Mouse (Mus musculus): ENCODE results near the gene Pth1r. TPM values are rescaled to one million over a fixed set of nuclear protein-coding genes. Genes with fewer than 3 reads are reported as not detected.

Pth1r gene
- polyA plus RNA-seq, 1 experiment from 2014 or later, result 97.8 TPM

DNA sequence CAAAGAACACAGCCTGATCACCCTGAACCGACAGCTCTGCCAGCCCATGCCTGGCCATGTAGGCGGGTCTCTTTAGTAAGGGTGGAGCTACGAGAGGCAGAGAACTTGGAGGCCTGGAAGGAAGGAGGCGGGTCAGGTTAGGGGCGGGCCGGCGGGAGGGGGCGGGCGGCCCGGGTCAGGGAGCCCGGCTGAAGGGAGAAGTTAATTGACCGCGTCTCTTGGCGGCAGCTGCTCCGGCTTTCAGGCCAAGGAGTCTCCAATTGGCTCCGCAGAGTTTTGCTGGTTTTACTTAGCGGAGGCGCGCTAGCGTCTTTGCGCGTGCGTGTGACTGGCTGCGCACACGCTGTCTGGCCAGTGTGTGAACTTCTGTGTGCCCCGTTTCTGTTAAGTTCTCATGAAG, 14.3 kb downstream of the Pth1r start:
- H3K4me1 ChIP-seq (ENCODE audit: insufficient read depth), result peaks cover 6% of the 10 kb centered on the region; the same call in 1 of the 2 replicates
- peak; percentile 93 for ATAC-seq (ENCODE audit: insufficient read depth)
- WGBS, result 0% methylated on average over 26 of the region's 26 CpGs

DNA sequence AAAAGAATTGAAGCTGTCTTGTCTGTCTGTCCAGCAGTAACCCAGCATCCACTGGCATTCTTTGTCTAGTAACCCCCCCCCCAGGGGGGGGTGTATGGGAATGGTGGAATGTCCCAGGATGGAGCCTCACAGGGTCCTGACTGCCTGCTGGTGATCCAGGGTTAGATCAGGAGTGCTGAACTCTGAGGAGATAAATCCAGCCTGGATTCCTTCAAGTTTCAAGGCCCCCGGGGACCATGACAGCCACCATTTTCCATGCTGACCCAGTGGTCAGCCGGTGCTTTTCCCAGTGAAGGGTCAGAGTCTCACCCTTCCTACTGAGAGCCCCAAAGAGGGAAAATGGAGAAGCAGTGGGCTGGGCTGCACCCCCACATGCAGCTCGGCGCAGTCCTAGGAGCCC, 15.1 kb downstream of the Pth1r start:
- Histone ChIP-seq H3K9me3 (ENCODE audit: low read depth, low read length) (no peaks in the 10 kb centered on the region), H3K27ac (ENCODE audit: low read depth) (no peak overlapping the region; the same call in 1 of the 2 replicates), H3K4me1 (ENCODE audit: insufficient read depth) (peaks cover 6% of the 10 kb centered on the region; the same call in 1 of the 2 replicates), H3K36me3 (ENCODE audit: insufficient read depth) (peaks cover 47% of the 10 kb centered on the region), H3K9ac (no peak overlapping the region), H3K4me2 (peak overlapping the region; percentile 59; the same call in 1 of the 2 replicates), H3K27me3 (ENCODE audit: insufficient read depth, low read length) (peaks cover 5% of the 10 kb centered on the region; the same call in 1 of the 2 replicates), H3K4me3 (ENCODE audit: low read depth, low read length) (no peak overlapping the region)
- WGBS, result 42% methylated on average over 4 of the region's 4 CpGs
- no peak for ATAC-seq (ENCODE audit: insufficient read depth)
- no peak for DNase-seq
- no peak for TF ChIP-seq CTCF (IDR thresholded peaks at IDR 0.05; ENCODE audit: low read depth)

More for the DNA sequence above, 14.3 kb downstream of the Pth1r start:
- Histone ChIP-seq H3K9ac (peak overlapping the region; percentile 42), H3K36me3 (ENCODE audit: insufficient read depth) (peaks cover 46% of the 10 kb centered on the region), H3K4me3 (ENCODE audit: low read depth, low read length) (peak overlapping the region; percentile 29), H3K27me3 (ENCODE audit: insufficient read depth, low read length) (peaks cover 3% of the 10 kb centered on the region; the same call in 1 of the 2 replicates), H3K27ac (ENCODE audit: low read depth) (peak overlapping the region; percentile 39; the same call in 1 of the 2 replicates), H3K4me2 (peak overlapping the region; percentile 59), H3K9me3 (ENCODE audit: low read depth, low read length) (no peaks in the 10 kb centered on the region)
- peak; percentile 95 for DNase-seq
- no peak for TF ChIP-seq CTCF (IDR thresholded peaks at IDR 0.05; ENCODE audit: low read depth)

GRCm38 (mm10) chr9:110729841-110730240, 17.1 kb downstream of the Pth1r start:
- TF ChIP-seq CTCF (IDR thresholded peaks at IDR 0.05; ENCODE audit: low read depth), result peak; percentile 69
- ATAC-seq (ENCODE audit: insufficient read depth) (no peak), DNase-seq (peak; percentile 66)
- 18% methylated on average over 8 of the region's 8 CpGs for WGBS
- H3K27me3 ChIP-seq (ENCODE audit: insufficient read depth, low read length), result peaks cover 5% of the 10 kb centered on the region; the same call in 1 of the 2 replicates
- H3K27ac ChIP-seq (ENCODE audit: low read depth), result no peak overlapping the region
- no peaks in the 10 kb centered on the region for H3K9me3 ChIP-seq (ENCODE audit: low read depth, low read length)
- no peak overlapping the region for H3K9ac ChIP-seq
- H3K4me1 ChIP-seq (ENCODE audit: insufficient read depth), result peaks cover 6% of the 10 kb centered on the region; the same call in 1 of the 2 replicates
- H3K4me2 ChIP-seq, result no peak overlapping the region
- H3K4me3 ChIP-seq (ENCODE audit: low read depth, low read length), result no peak overlapping the region
- peaks cover 56% of the 10 kb centered on the region for H3K36me3 ChIP-seq (ENCODE audit: insufficient read depth)

DNA sequence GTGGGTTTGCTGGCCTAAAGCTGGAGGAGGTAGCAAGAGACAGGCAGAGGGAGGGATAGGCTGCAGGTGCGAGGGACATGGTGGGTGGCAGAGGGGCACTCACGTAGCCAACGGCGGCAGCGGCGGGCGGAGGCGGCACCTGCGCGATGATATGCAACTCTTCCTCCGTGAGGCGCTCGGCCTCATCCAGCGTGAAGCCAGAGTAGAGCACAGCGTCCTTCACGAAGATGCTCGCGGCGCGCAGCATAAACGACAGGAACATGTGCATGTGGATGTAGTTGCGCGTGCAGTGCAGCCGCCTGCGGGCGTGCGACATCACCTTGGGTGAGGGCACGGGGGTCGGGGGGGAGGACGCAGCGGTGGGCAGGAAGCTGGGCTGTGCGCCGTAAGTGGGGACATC, 20.1 kb downstream of the Pth1r start:
- Histone ChIP-seq H3K27ac (ENCODE audit: low read depth) (no peak overlapping the region), H3K36me3 (ENCODE audit: insufficient read depth) (peaks cover 75% of the 10 kb centered on the region), H3K9ac (no peak overlapping the region), H3K9me3 (ENCODE audit: low read depth, low read length) (no peaks in the 10 kb centered on the region), H3K4me3 (ENCODE audit: low read depth, low read length) (0 out of 2 replicates have a peak overlapping the region, but pooled peaks have one; percentile 9), H3K27me3 (ENCODE audit: insufficient read depth, low read length) (peaks cover 5% of the 10 kb centered on the region; the same call in 1 of the 2 replicates), H3K4me1 (ENCODE audit: insufficient read depth) (no peaks in the 10 kb centered on the region; the same call in 1 of the 2 replicates), H3K4me2 (peak overlapping the region; percentile 36)
- TF ChIP-seq CTCF (IDR thresholded peaks at IDR 0.05; ENCODE audit: low read depth), result no peak
- no peak for ATAC-seq (ENCODE audit: insufficient read depth)
- WGBS, result 41% methylated on average over 33 of the region's 33 CpGs
- DNase-seq, result no peak

GRCm38 (mm10) chr9:110725721-110726135, 21.2 kb downstream of the Pth1r start:
- H3K27ac ChIP-seq (ENCODE audit: low read depth), result no peak overlapping the region
- WGBS, result 33% methylated on average over 9 of the region's 9 CpGs
- TF ChIP-seq CTCF (IDR thresholded peaks at IDR 0.05; ENCODE audit: low read depth), result no peak
- H3K27me3 ChIP-seq (ENCODE audit: insufficient read depth, low read length), result peaks cover 5% of the 10 kb centered on the region; the same call in 1 of the 2 replicates
- no peak overlapping the region for H3K4me2 ChIP-seq
- no peaks in the 10 kb centered on the region for H3K9me3 ChIP-seq (ENCODE audit: low read depth, low read length)
- H3K4me3 ChIP-seq (ENCODE audit: low read depth, low read length), result no peak overlapping the region
- H3K4me1 ChIP-seq (ENCODE audit: insufficient read depth), result no peaks in the 10 kb centered on the region
- DNase-seq (no peak), ATAC-seq (ENCODE audit: insufficient read depth) (no peak)
- H3K9ac ChIP-seq, result no peak overlapping the region
- peaks cover 81% of the 10 kb centered on the region for H3K36me3 ChIP-seq (ENCODE audit: insufficient read depth)

GRCm38 (mm10) chr9:110722060-110722459, 24.9 kb downstream of the Pth1r start:
- WGBS, result 89% methylated on average over 10 of the region's 10 CpGs
- Histone ChIP-seq H3K9me3 (ENCODE audit: low read depth, low read length) (no peaks in the 10 kb centered on the region), H3K4me1 (ENCODE audit: insufficient read depth) (no peaks in the 10 kb centered on the region), H3K4me2 (no peak overlapping the region), H3K27ac (ENCODE audit: low read depth) (no peak overlapping the region), H3K4me3 (ENCODE audit: low read depth, low read length) (no peak overlapping the region), H3K27me3 (ENCODE audit: insufficient read depth, low read length) (no peaks in the 10 kb centered on the region), H3K9ac (no peak overlapping the region), H3K36me3 (ENCODE audit: insufficient read depth) (peaks cover 52% of the 10 kb centered on the region)
- DNase-seq (no peak), ATAC-seq (ENCODE audit: insufficient read depth) (no peak)
- TF ChIP-seq CTCF (IDR thresholded peaks at IDR 0.05; ENCODE audit: low read depth), result no peak

DNA sequence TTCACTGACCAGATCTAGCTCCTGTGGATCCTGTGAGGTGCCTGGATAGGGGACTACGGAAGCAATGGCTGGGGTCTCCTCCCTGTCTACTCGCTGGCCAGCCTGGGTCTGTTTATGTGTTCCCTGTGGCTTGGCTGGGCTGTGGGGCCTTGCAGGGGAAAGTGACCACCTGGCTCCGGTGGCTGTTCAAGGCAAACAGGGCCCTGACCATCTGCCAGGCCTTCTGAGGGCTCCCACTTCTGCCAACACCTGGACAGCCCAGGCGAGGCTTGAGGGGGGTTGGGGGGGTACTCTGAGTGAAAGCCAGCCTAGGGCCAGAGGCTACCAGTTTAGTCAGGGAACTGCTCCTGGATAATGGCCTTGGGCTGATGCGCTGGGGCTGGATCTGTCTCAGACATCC, 27.0 kb downstream of the Pth1r start:
- no peak overlapping the region for H3K4me2 ChIP-seq
- DNase-seq (peak; percentile 34), ATAC-seq (ENCODE audit: insufficient read depth) (peak; percentile 6; the same call in 1 of the 2 replicates)
- no peaks in the 10 kb centered on the region for H3K27me3 ChIP-seq (ENCODE audit: insufficient read depth, low read length)
- no peak for TF ChIP-seq CTCF (IDR thresholded peaks at IDR 0.05; ENCODE audit: low read depth)
- no peaks in the 10 kb centered on the region for H3K4me1 ChIP-seq (ENCODE audit: insufficient read depth)
- 39% methylated on average over 5 of the region's 5 CpGs for WGBS
- no peaks in the 10 kb centered on the region for H3K9me3 ChIP-seq (ENCODE audit: low read depth, low read length)
- H3K27ac ChIP-seq (ENCODE audit: low read depth), result no peak overlapping the region
- peaks cover 37% of the 10 kb centered on the region for H3K36me3 ChIP-seq (ENCODE audit: insufficient read depth)
- no peak overlapping the region for H3K9ac ChIP-seq
- no peak overlapping the region for H3K4me3 ChIP-seq (ENCODE audit: low read depth, low read length)
